Mouse (Mus musculus): ENCODE measurements around the gene Pdhx.

Gene Pdhx

GRCm38 (mm10) chr2:103066683-103067551 is 6.4 kb downstream of the Pdhx start:
- in situ Hi-C loops (cut with MboI; ENCODE audit: low sequenced_read_pairs), result no loop called here

GRCm38 (mm10) chr2:103062865-103063264 is 10.4 kb downstream of the Pdhx start:
- in situ Hi-C loops (cut with MboI; ENCODE audit: low sequenced_read_pairs), result no loop called here

GRCm38 (mm10) chr2:103058266-103058665 is 15.0 kb downstream of the Pdhx start:
- in situ Hi-C loops (cut with MboI; ENCODE audit: low sequenced_read_pairs), result no loop called here

GRCm38 (mm10) chr2:103055820-103056219 is 17.5 kb downstream of the Pdhx start:
- in situ Hi-C loops (cut with MboI; ENCODE audit: low sequenced_read_pairs), result no loop called here

GRCm38 (mm10) chr2:103051937-103052893 is 21.1 kb downstream of the Pdhx start:
- in situ Hi-C loops (cut with MboI; ENCODE audit: low sequenced_read_pairs), result no loop called here

GRCm38 (mm10) chr2:103045286-103045685 is 28.0 kb downstream of the Pdhx start:
- in situ Hi-C loops (cut with MboI; ENCODE audit: low sequenced_read_pairs), result no loop called here

GRCm38 (mm10) chr2:103040896-103041295 is 32.4 kb downstream of the Pdhx start:
- in situ Hi-C loops (cut with MboI; ENCODE audit: low sequenced_read_pairs), result no loop called here

GRCm38 (mm10) chr2:103037831-103038230 is 35.5 kb downstream of the Pdhx start:
- in situ Hi-C loops (cut with MboI; ENCODE audit: low sequenced_read_pairs), result no loop called here

GRCm38 (mm10) chr2:103022728-103023127 is 50.6 kb downstream of the Pdhx start:
- in situ Hi-C loops (cut with MboI; ENCODE audit: low sequenced_read_pairs), result no loop called here

GRCm38 (mm10) chr2:103020191-103020987 is 52.9 kb downstream of the Pdhx start:
- in situ Hi-C loops (cut with MboI; ENCODE audit: low sequenced_read_pairs), result no loop called here

- in situ Hi-C loops (cut with MboI; ENCODE audit: low sequenced_read_pairs), result loop anchor here (5.0 kb wide), 1 partner anchor 337 kb away; no protein-coding TSS in a partner anchor
Observed at GRCm38 (mm10) chr2:103018817-103019494, 54.4 kb downstream of the Pdhx start.

- in situ Hi-C loops (cut with MboI; ENCODE audit: low sequenced_read_pairs), result loop anchor here (5.0 kb wide), 1 partner anchor 335 kb away; no protein-coding TSS in a partner anchor
Observed at GRCm38 (mm10) chr2:103017391-103017824, 55.9 kb downstream of the Pdhx start.

- in situ Hi-C loops (cut with MboI; ENCODE audit: low sequenced_read_pairs), result loop anchor here (5.0 kb wide), 1 partner anchor 334 kb away; no protein-coding TSS in a partner anchor
Observed at GRCm38 (mm10) chr2:103016089-103016488, 57.2 kb downstream of the Pdhx start.

- in situ Hi-C loops (cut with MboI; ENCODE audit: low sequenced_read_pairs), result no loop called here
Observed at GRCm38 (mm10) chr2:103012782-103013575, 60.3 kb downstream of the Pdhx start.

- in situ Hi-C loops (cut with MboI; ENCODE audit: low sequenced_read_pairs), result no loop called here
Observed at GRCm38 (mm10) chr2:103008221-103008620, 65.1 kb downstream of the Pdhx start.

- in situ Hi-C loops (cut with MboI; ENCODE audit: low sequenced_read_pairs), result no loop called here
Observed at GRCm38 (mm10) chr2:103004599-103004998, 68.7 kb downstream of the Pdhx start.

- in situ Hi-C loops (cut with MboI; ENCODE audit: low sequenced_read_pairs), result no loop called here
Observed at GRCm38 (mm10) chr2:102999153-102999575, 74.1 kb downstream of the Pdhx start.

GRCm38 (mm10) chr2:102998356-102998755 is 75.0 kb downstream of the Pdhx start:
- in situ Hi-C loops (cut with MboI; ENCODE audit: low sequenced_read_pairs), result no loop called here

- in situ Hi-C loops (cut with MboI; ENCODE audit: low sequenced_read_pairs), result no loop called here
Observed at GRCm38 (mm10) chr2:102997874-102998273, 75.4 kb downstream of the Pdhx start.
